Mouse (Mus musculus) lung, postnatal 4 days (tissue): ENCODE data around the gene Qrich1.
"Not testable (repeated sequence)": the region's sequence is repeated elsewhere in the genome, so short reads cannot be mapped to it uniquely, and the experiment has no call there.

Experiments used
- DNase-seq, 2 experiments: peaks; one replicate each; pipeline ENCODE4 v3.0.0; 2021

Qrich1 gene

GRCm38 (mm10) chr9:108591462-108591861, 74.9 kb downstream of the Qrich1 start:
- no peak for DNase-seq

GRCm38 (mm10) chr9:108594354-108594753, 77.7 kb downstream of the Qrich1 start:
- DNase-seq, result no peak

GRCm38 (mm10) chr9:108596998-108597764, 80.6 kb downstream of the Qrich1 start, which contains the start of gene P4htm:
Gene P4htm, minus strand, starts transcription at chr9:108597667.
- DNase-seq, result peak; percentile 71 to 77

GRCm38 (mm10) chr9:108599021-108599566, 82.5 kb downstream of the Qrich1 start:
- no peak for DNase-seq

- no peak for DNase-seq
These were observed 83.4 kb downstream of the Qrich1 start for GRCm38 (mm10) chr9:108600011-108600410.

GRCm38 (mm10) chr9:108601986-108602385, 85.4 kb downstream of the Qrich1 start:
- DNase-seq, result no peak

GRCm38 (mm10) chr9:108607929-108608328, 91.3 kb downstream of the Qrich1 start:
- DNase-seq, result not testable (repeated sequence)

GRCm38 (mm10) chr9:108608889-108609288, 92.3 kb downstream of the Qrich1 start:
- no peak for DNase-seq
